Mouse (Mus musculus) lung, postnatal 0 days (tissue): ENCODE results near the gene Tubb2a.

ENCODE experiments used
- CTCF ChIP-seq: IDR thresholded peaks from 2 replicates; pipeline ENCODE4 v1.5.1; 2016; ENCODE audit warnings: antibody characterized with exemption, mild to moderate bottlenecking
- EP300 ChIP-seq: IDR thresholded peaks from 2 replicates; pipeline ENCODE4 v1.6.1; 2016; ENCODE audit warnings: antibody characterized with exemption, mild to moderate bottlenecking, control low read depth

DNA sequence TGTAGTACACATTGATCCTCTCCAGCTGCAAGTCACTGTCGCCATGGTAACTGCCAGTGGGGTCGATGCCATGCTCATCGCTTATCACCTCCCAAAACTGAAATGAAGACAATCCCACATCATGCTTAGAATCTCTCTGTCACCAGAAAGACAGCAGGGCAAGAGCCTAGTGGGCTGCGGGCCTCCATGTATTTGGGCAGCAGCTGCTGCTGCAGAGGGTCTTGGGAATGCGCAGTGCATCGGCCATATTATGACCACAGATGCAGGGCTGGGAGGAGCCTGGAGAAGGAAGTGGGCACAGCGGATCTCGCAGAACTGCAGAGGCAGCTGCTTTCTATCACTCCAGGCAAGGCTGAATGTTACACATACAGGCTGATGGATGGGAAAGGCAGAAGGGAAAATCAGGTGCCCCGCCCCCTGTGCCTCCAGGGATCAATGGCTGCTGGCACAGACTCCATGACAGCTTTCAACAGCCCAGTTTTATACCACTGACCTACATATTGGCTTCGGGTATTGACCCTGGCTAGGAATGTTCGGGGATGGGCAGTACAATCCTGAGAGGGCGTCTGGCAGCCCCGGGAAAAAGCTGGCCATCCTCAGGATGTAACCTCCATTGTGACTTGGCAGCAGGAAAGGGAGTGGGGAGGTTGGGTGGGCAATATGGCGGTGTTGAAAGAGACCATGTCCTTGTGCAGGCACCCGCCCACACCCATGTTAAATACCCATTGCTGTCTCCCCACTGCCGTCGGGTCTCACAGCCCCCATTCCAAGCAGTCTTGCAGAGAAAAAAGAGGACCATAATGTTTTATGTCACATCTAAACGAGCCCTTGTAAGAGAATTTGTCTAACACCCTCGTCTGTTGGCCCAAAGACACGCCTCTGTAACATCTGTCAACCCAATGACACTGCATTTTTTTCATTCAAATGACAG lies 981 bp downstream of the Tubb2a start:
- TF ChIP-seq EP300 (no peak), CTCF (no peak)
